Mouse (Mus musculus) spleen, embryonic (tissue): ENCODE data around the gene Rnase4.

ENCODE experiments used
- CTCF ChIA-PET: fragments of 350-600 bp; sonication (Branson Sonifier 250); formaldehyde crosslinking; loops from one replicate; lab custom pipeline; 2022; lab: Charles Lee

Rnase4 gene

GRCm38 (mm10) chr14:51088166-51088969 is 2.5 kb upstream of the Rnase4 start:
- CTCF ChIA-PET: interaction anchor here (0.8 to 1.3 kb wide), 2 partner anchors 24 to 33 kb away, joined by 4 to 11 read pairs; no protein-coding TSS in a partner anchor

GRCm38 (mm10) chr14:51088970-51089673 is 1.8 kb upstream of the Rnase4 start:
- CTCF ChIA-PET: interaction anchor here (0.8 to 1.3 kb wide), 3 partner anchors 24 to 285 kb away, joined by 3 to 11 read pairs (median 4); no protein-coding TSS in a partner anchor

DNA sequence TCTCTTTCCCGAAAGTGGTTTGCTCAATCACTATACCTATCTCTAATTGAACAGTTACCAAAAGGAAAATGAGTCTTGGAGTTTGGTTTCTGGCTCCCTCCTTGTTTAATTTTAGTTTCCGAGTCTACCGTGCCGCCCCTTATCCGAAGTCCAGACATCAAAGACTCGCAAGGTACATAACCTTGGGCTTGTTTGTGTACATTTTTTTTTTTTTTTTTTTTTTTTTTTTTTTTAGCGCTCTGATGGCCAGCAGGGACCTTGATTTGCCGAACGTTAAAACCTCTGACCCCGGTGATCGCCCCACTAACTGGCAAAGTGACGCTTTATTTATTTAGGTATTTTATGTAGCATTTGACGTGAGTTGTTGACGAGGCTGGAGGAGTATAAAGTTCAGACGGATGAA is 1.2 kb upstream of the Rnase4 start:
- CTCF ChIA-PET: interaction anchor here (0.8 to 1.3 kb wide), 2 partner anchors 25 to 285 kb away, joined by 3 to 11 read pairs; no protein-coding TSS in a partner anchor

DNA sequence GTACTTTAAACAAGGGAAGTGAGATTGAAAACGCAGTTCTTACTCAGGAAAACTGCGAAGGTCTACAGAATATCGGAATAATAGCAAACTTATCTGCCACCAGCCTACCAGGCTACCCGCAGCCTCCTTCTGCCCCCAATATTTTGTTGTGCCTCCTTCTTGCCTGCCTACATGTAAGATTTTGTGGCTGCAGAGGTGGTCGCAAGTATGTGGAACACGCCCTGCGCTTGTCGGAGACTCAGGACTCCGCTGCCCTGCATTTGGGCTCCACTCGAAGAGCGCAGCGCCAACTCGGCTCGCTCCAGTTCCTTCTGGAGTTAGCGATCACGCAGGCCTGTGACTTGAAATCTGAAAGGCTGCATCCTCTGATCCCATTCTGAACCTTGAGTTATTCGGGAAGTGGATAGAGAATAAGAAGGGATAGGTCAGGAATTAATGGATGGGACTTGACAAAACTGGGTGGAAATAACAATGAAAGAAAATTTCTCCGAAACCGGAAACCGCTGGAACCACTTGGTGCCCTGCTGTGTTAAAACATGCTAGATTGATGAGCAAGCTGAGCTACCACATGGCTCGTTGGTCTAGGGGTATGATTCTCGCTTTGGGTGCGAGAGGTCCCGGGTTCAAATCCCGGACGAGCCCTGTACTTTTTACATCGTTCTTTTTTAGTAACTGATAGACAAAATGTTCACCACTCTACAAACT is 648 bp upstream of the Rnase4 start:
- CTCF ChIA-PET: interaction anchor here (1.4 kb wide), 1 partner anchor 26 kb away, joined by 3 read pairs; no protein-coding TSS in a partner anchor

DNA sequence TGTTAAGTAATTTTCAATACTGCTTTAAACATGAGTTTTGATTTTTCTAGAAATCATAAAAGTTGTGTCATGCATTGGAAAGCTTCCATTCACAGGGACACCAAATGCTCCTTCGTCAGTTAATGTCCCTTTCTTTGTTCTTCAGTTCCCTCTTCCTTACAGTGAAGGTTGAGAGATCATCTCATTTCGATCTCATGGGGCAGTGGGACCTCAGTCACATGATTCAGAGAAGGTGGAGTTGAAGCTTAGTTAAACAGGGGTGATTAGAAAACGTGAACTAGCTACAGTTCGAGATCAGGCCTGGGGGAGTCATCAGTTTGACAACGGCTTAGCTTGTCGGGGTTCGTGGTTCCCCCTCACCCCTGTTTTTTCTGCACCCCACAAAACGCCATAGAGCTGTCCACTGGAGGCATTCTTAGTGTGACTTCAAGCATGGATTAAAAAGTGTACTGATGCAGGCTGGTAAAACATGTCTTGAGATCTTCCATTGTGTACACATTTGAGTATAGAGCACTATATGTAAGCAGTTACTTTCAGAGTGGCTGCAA is 1.3 kb downstream of the Rnase4 start:
- CTCF ChIA-PET: no interaction called here

DNA sequence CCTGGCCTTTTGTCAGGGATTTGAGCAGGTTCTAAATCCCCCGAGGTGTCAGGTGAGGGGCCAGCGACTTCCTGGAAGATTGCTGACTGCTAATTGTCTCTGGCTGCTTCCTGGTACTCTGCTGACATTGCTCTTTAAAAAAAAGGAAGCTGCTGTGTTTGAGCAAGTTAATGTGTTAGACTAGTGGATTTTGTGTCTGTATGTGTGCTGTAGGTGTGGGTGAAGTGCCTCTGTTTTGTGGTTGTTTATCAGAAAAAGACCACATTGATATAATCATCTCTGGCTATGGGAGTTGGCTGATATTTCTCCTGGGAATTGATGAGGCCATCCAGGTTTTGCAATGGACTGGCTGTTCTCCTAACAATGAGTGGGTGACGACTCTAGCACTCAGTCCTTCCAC is 2.6 kb downstream of the Rnase4 start:
- CTCF ChIA-PET: interaction anchor here (0.7 kb wide), 1 partner anchor 28 kb away, joined by 7 read pairs; no protein-coding TSS in a partner anchor

GRCm38 (mm10) chr14:51094096-51094875 is 3.4 kb downstream of the Rnase4 start:
- CTCF ChIA-PET: interaction anchor here (0.7 kb wide), 1 partner anchor 29 kb away, joined by 7 read pairs; no protein-coding TSS in a partner anchor

DNA sequence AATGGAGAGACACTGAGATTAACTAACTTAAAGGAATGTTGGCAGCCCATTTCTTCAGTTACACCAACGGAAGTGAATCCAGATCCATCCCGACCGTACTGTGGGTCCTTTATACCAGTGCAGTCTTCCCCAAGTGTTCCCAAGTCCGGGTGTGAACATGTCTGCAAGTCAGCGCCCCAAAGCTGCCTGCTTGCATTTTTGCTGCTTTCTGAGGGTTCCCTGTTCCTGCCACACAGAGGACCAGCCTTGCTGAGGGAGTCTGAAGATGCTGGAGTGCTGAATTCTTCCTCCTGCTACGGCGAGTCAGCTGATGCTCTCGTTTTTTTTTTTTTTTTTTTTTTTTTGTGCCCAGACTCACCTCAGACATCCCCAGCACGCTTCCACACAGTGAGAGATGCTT is 4.0 kb downstream of the Rnase4 start:
- CTCF ChIA-PET: interaction anchor here (0.7 kb wide), 2 partner anchors 44 to 147 kb away, joined by 10 to 21 read pairs; no protein-coding TSS in a partner anchor

- CTCF ChIA-PET: interaction anchor here (0.7 kb wide), 2 partner anchors 45 to 146 kb away, joined by 10 to 21 read pairs; no protein-coding TSS in a partner anchor
Measured at GRCm38 (mm10) chr14:51095736-51096524, 5.1 kb downstream of the Rnase4 start.

DNA sequence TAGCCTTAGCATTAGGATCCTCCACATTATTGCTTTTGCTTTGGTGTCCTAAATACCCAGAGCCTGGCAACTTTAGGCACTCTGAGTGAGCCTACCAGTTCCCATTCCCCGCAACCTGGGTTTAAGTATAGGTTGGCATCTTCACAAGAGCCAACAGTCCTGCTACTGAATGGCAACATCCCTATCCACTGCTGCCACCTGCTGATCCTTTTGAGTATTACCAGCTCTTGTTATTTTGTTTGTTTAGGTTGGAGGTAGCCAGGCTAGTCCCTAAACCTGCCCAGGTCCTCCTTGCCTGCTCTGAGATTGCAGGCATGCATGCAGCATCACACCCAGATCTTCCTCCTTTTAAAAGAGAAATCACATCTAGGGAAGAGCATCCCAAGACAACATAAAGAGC is 7.4 kb downstream of the Rnase4 start:
- CTCF ChIA-PET: interaction anchor here (0.6 kb wide), 1 partner anchor 30 kb away, joined by 3 read pairs; no protein-coding TSS in a partner anchor

DNA sequence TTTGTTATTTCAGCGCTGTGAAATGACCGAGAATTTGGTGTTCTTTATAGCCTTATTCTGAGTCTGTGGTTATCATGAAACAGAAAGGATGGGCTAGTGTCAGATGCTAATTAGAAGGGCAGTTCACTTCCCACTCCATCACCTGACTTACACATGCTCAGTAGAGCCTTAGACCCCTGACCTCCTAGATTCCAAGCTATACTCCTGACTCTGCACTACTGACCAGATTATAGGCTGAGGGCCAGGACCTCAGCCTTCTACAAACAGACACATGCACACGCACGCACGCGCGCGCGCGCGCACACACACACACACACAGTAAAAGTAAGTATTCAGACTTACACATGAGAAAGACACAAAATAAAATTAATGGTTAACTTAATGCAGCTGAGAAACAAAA is 8.0 kb downstream of the Rnase4 start:
- CTCF ChIA-PET: no interaction called here

DNA sequence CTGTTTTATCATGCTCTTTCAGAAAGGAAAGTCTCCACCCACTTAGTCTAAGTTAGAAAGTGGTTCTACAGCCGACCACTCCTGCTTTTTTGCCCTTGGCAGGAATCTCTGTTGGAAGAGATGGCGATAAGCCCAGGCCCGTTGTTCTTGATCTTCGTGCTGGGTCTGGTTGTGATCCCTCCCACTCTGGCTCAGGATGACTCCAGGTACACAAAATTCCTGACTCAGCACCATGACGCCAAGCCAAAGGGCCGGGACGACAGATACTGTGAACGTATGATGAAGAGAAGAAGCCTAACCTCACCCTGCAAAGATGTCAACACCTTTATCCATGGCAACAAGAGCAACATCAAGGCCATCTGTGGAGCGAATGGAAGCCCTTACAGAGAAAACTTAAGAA is 10.4 kb downstream of the Rnase4 start:
- CTCF ChIA-PET: no interaction called here

GRCm38 (mm10) chr14:51103217-51103616 is 12.3 kb downstream of the Rnase4 start:
- CTCF ChIA-PET: interaction anchor here (1.5 kb wide), 1 partner anchor 25 kb away, joined by 3 read pairs; no protein-coding TSS in a partner anchor

DNA sequence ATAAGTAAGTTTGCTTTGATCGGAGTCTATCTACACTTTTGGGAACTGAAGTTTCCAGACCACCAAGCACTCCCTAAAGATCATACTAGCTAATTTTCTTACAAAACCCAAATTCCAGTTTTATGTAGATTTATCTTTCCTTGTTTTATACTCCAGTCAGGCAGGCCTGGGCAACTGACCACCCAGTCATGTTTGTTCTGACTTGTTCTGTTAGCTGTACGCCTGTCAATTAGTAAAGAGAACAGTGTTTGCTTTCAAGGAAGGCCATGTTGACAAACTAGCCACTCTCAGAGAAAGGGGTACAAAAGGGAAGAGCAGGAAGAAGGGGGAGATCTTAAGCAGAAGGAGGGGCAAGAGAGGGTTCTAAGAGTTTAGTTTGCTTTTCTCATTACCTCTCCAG is 13.5 kb downstream of the Rnase4 start:
- CTCF ChIA-PET: interaction anchor here (1.5 kb wide), 1 partner anchor 24 kb away, joined by 3 read pairs; no protein-coding TSS in a partner anchor

DNA sequence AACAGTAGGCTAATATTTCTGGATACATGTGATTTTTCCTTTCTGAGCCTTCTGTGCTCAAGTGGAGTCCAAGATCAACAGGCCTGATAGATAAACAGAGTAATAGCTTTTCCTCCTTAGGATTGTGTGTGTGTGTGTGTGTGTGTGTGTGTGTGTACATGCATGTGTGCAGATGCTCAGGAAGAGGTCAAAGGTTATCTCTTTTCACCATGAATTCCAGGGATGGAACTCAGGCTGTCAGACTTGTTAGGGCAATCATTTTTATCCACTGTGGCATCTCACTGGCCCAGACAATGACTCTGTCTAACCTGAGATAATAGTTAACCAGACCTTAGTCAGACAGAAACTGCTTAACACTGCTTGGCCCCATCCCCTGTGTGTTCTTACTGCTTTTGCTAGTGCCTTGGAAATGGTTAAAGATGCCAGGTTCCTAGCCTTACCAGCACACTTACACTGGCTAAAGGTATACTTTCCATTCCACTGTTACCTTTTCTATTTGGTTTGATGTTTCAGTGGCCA is 15.6 kb downstream of the Rnase4 start:
- CTCF ChIA-PET: no interaction called here

DNA sequence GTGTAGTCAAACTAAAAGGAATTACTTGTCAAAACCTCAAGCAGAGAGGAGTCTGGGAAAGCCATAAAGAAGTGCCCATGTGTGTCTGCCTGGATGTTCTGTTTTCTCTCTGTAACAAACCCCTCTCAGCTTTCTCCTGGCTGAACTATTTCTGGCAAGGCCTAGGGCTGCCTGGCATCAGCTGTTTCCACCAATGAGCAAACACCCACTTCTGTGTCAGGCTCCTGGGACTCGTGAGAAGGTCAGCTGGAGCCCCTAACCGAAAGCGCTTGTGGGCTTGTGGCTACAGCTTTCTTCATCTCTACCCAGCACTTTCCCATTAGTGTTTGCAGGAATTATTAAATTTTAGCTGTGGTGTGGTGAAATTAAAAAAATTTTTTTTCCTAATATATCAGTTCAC is 21.1 kb downstream of the Rnase4 start:
- CTCF ChIA-PET: no interaction called here

GRCm38 (mm10) chr14:51113476-51113875 is 22.6 kb downstream of the Rnase4 start:
- CTCF ChIA-PET: interaction anchor here (0.7 kb wide), 1 partner anchor 245 kb away, joined by 4 read pairs; no protein-coding TSS in a partner anchor

GRCm38 (mm10) chr14:51113916-51114560 is 23.2 kb downstream of the Rnase4 start, which contains the start of gene Eddm3b:
Gene Eddm3b (plus strand): TSS chr14:51114426.
- CTCF ChIA-PET: no interaction called here
